Mouse (Mus musculus): ENCODE measurements around the gene Wnt1. TPM values are rescaled to one million over a fixed set of nuclear protein-coding genes. Genes with fewer than 3 reads are reported as not detected.
"Not testable (repeated sequence)": the region's sequence is repeated elsewhere in the genome, so short reads cannot be mapped to it uniquely, and the experiment has no call there.

Gene Wnt1
- not detected for total RNA-seq (2021)
- long read RNA-seq, experiment 1, result 0 reads
- long read RNA-seq, experiment 2, result 0 reads

- no peak for DNase-seq
These were observed at the start of gene Wnt1 for GRCm38 (mm10) chr15:98789661-98790535. Gene Wnt1 (plus strand): TSS chr15:98789857.

- no peak for DNase-seq
These were observed 49.4 kb upstream of the Wnt1 start for GRCm38 (mm10) chr15:98740219-98740618.

- DNase-seq, result no peak
These were observed 46.8 kb upstream of the Wnt1 start for GRCm38 (mm10) chr15:98742766-98743428.

GRCm38 (mm10) chr15:98743863-98744262, 45.8 kb upstream of the Wnt1 start:
- not testable (repeated sequence) for DNase-seq

- DNase-seq, result no peak
These were observed 43.2 kb upstream of the Wnt1 start for GRCm38 (mm10) chr15:98746344-98746965.

GRCm38 (mm10) chr15:98747296-98747695, 42.4 kb upstream of the Wnt1 start:
- no peak for DNase-seq

- no peak for DNase-seq
These were observed 40.6 kb upstream of the Wnt1 start for GRCm38 (mm10) chr15:98749093-98749492.

GRCm38 (mm10) chr15:98753021-98753423, 36.6 kb upstream of the Wnt1 start:
- DNase-seq, result no peak

GRCm38 (mm10) chr15:98754125-98754524, 35.5 kb upstream of the Wnt1 start:
- DNase-seq, result no peak

GRCm38 (mm10) chr15:98762201-98762621, 27.4 kb upstream of the Wnt1 start:
- peak; percentile 77 for DNase-seq

GRCm38 (mm10) chr15:98762670-98763529, 26.8 kb upstream of the Wnt1 start, which contains the start of gene Arf3:
Gene Arf3 (minus strand): TSS chr15:98763214.
- DNase-seq, result peak; percentile 94

GRCm38 (mm10) chr15:98765929-98766328, 23.7 kb upstream of the Wnt1 start:
- no peak for DNase-seq

GRCm38 (mm10) chr15:98768259-98768658, 21.4 kb upstream of the Wnt1 start:
- no peak for DNase-seq

- no peak for DNase-seq
These were observed 17.7 kb upstream of the Wnt1 start for GRCm38 (mm10) chr15:98771813-98772425.

GRCm38 (mm10) chr15:98772511-98773211, 17.0 kb upstream of the Wnt1 start:
- no peak for DNase-seq

GRCm38 (mm10) chr15:98774096-98774495, 15.6 kb upstream of the Wnt1 start:
- no peak for DNase-seq

GRCm38 (mm10) chr15:98775533-98775932, 14.1 kb upstream of the Wnt1 start:
- DNase-seq, result no peak

- peak; percentile 26 for DNase-seq
These were observed 13.2 kb upstream of the Wnt1 start for GRCm38 (mm10) chr15:98776280-98777004.

- DNase-seq, result no peak
These were observed 12.5 kb upstream of the Wnt1 start for GRCm38 (mm10) chr15:98777005-98777616.

All from gastrocnemius, postnatal 25 days (tissue).